Mouse (Mus musculus): ENCODE measurements at regions not wholly inside any gene's neighbourhood (a gene's known extent, or its start where the extent isn't known, plus 50 kb on each side); places are given as distances from the start of the nearest gene placed in this dataset.

- Histone ChIP-seq H3K27ac (replicated peaks) (no peak overlapping the region), H3K9ac (no peak overlapping the region)
- 34% methylated on average over 4 of the region's 4 CpGs for WGBS (ENCODE audit: insufficient replicate concordance)
These were observed 56.2 kb downstream of the Gm26897 start for GRCm38 (mm10) chr5:111789904-111790303.

GRCm38 (mm10) chr5:111790527-111790926 lies 56.8 kb downstream of the Gm26897 start:
- Histone ChIP-seq H3K27me3 (no peaks in the 10 kb centered on the region), H3K9ac (no peak overlapping the region), H3K4me3 (replicated peaks) (no peak overlapping the region), H3K27ac (replicated peaks) (no peak overlapping the region), H3K36me3 (replicated peaks) (no peaks in the 10 kb centered on the region), H3K4me1 (replicated peaks) (no peaks in the 10 kb centered on the region), H3K9me3 (replicated peaks) (no peaks in the 10 kb centered on the region), H3K4me2 (no peak overlapping the region)
- ATAC-seq (ENCODE audit: insufficient read depth), result no peak
- 50% methylated on average over 9 of the region's 9 CpGs for WGBS (ENCODE audit: insufficient replicate concordance)

More at GRCm38 (mm10) chr5:111789904-111790303, 56.2 kb downstream of the Gm26897 start:
- Histone ChIP-seq H3K36me3 (replicated peaks) (no peaks in the 10 kb centered on the region), H3K9me3 (replicated peaks) (no peaks in the 10 kb centered on the region), H3K4me2 (no peak overlapping the region), H3K27me3 (no peaks in the 10 kb centered on the region), H3K4me3 (replicated peaks) (no peak overlapping the region), H3K4me1 (replicated peaks) (no peaks in the 10 kb centered on the region)
- no peak for ATAC-seq (ENCODE audit: insufficient read depth)

GRCm38 (mm10) chr5:111791089-111791561 lies 57.4 kb downstream of the Gm26897 start:
- no peak overlapping the region for H3K27ac ChIP-seq (replicated peaks)
- no peak overlapping the region for H3K4me3 ChIP-seq (replicated peaks)
- no peaks in the 10 kb centered on the region for H3K27me3 ChIP-seq
- H3K9ac ChIP-seq, result no peak overlapping the region
- H3K4me2 ChIP-seq, result no peak overlapping the region
- ATAC-seq (ENCODE audit: insufficient read depth), result no peak
- H3K9me3 ChIP-seq (replicated peaks), result no peaks in the 10 kb centered on the region
- no peaks in the 10 kb centered on the region for H3K4me1 ChIP-seq (replicated peaks)
- H3K36me3 ChIP-seq (replicated peaks), result no peaks in the 10 kb centered on the region
- WGBS (ENCODE audit: insufficient replicate concordance), result 71% methylated on average over 5 of the region's 5 CpGs

- no peak overlapping the region for H3K4me2 ChIP-seq
- H3K4me3 ChIP-seq (replicated peaks), result no peak overlapping the region
- no peak overlapping the region for H3K9ac ChIP-seq
- no peaks in the 10 kb centered on the region for H3K27me3 ChIP-seq
- no peaks in the 10 kb centered on the region for H3K4me1 ChIP-seq (replicated peaks)
- WGBS (ENCODE audit: insufficient replicate concordance), result 70% methylated on average over 14 of the region's 14 CpGs
- no peak overlapping the region for H3K27ac ChIP-seq (replicated peaks)
- no peaks in the 10 kb centered on the region for H3K9me3 ChIP-seq (replicated peaks)
- ATAC-seq (ENCODE audit: insufficient read depth), result no peak
- H3K36me3 ChIP-seq (replicated peaks), result no peaks in the 10 kb centered on the region
These were observed 59.0 kb downstream of the Gm26897 start for GRCm38 (mm10) chr5:111792746-111793145.

- no peaks in the 10 kb centered on the region for H3K4me1 ChIP-seq (replicated peaks)
- ATAC-seq (ENCODE audit: insufficient read depth), result no peak
- no peak overlapping the region for H3K4me3 ChIP-seq (replicated peaks)
- no peak overlapping the region for H3K9ac ChIP-seq
- no peaks in the 10 kb centered on the region for H3K36me3 ChIP-seq (replicated peaks)
- H3K9me3 ChIP-seq (replicated peaks), result no peaks in the 10 kb centered on the region
- no peaks in the 10 kb centered on the region for H3K27me3 ChIP-seq
- 43% methylated on average over 4 of the region's 4 CpGs for WGBS (ENCODE audit: insufficient replicate concordance)
- no peak overlapping the region for H3K4me2 ChIP-seq
- no peak overlapping the region for H3K27ac ChIP-seq (replicated peaks)
These were observed 59.5 kb downstream of the Gm26897 start for GRCm38 (mm10) chr5:111793178-111793577.

- Histone ChIP-seq H3K27ac (replicated peaks) (no peak overlapping the region), H3K4me2 (no peak overlapping the region), H3K4me1 (replicated peaks) (0 out of 2 replicates have a peak, but pooled peaks cover 3% of the 10 kb centered on the region), H3K36me3 (replicated peaks) (no peaks in the 10 kb centered on the region), H3K9me3 (replicated peaks) (no peaks in the 10 kb centered on the region), H3K9ac (no peak overlapping the region), H3K4me3 (replicated peaks) (no peak overlapping the region), H3K27me3 (no peaks in the 10 kb centered on the region)
- 59% methylated on average over 5 of the region's 5 CpGs for WGBS (ENCODE audit: insufficient replicate concordance)
- ATAC-seq (ENCODE audit: insufficient read depth), result no peak
These were observed 63.2 kb downstream of the Gm26897 start for GRCm38 (mm10) chr5:111796889-111797288.

- Histone ChIP-seq H3K4me2 (no peak overlapping the region), H3K27me3 (no peaks in the 10 kb centered on the region), H3K9me3 (replicated peaks) (no peaks in the 10 kb centered on the region), H3K27ac (replicated peaks) (no peak overlapping the region), H3K36me3 (replicated peaks) (no peaks in the 10 kb centered on the region), H3K4me3 (replicated peaks) (no peak overlapping the region), H3K9ac (no peak overlapping the region), H3K4me1 (replicated peaks) (0 out of 2 replicates have a peak, but pooled peaks cover 3% of the 10 kb centered on the region)
- 25% methylated on average over 15 of the region's 15 CpGs for WGBS (ENCODE audit: insufficient replicate concordance)
- no peak for ATAC-seq (ENCODE audit: insufficient read depth)
These were observed 66.1 kb downstream of the Gm26897 start for GRCm38 (mm10) chr5:111799700-111800311.

GRCm38 (mm10) chr5:111800511-111800910 lies 66.8 kb downstream of the Gm26897 start:
- Histone ChIP-seq H3K4me1 (replicated peaks) (0 out of 2 replicates have a peak, but pooled peaks cover 3% of the 10 kb centered on the region), H3K36me3 (replicated peaks) (no peaks in the 10 kb centered on the region), H3K4me3 (replicated peaks) (no peak overlapping the region), H3K9ac (no peak overlapping the region), H3K9me3 (replicated peaks) (no peaks in the 10 kb centered on the region), H3K27ac (replicated peaks) (no peak overlapping the region), H3K4me2 (no peak overlapping the region), H3K27me3 (no peaks in the 10 kb centered on the region)
- WGBS (ENCODE audit: insufficient replicate concordance), result 68% methylated on average over 11 of the region's 11 CpGs
- no peak for ATAC-seq (ENCODE audit: insufficient read depth)

- no peak for ATAC-seq (ENCODE audit: insufficient read depth)
- Histone ChIP-seq H3K9ac (no peak overlapping the region), H3K27ac (replicated peaks) (no peak overlapping the region), H3K36me3 (replicated peaks) (no peaks in the 10 kb centered on the region), H3K9me3 (replicated peaks) (no peaks in the 10 kb centered on the region), H3K4me1 (replicated peaks) (0 out of 2 replicates have a peak, but pooled peaks cover 3% of the 10 kb centered on the region), H3K27me3 (no peaks in the 10 kb centered on the region), H3K4me3 (replicated peaks) (no peak overlapping the region), H3K4me2 (no peak overlapping the region)
- WGBS (ENCODE audit: insufficient replicate concordance), result 22% methylated on average over 2 of the region's 2 CpGs
These were observed 67.3 kb downstream of the Gm26897 start for GRCm38 (mm10) chr5:111801051-111801450.

GRCm38 (mm10) chr5:111804542-111804941 lies 70.8 kb downstream of the Gm26897 start:
- H3K27ac ChIP-seq (replicated peaks), result no peak overlapping the region
- H3K9ac ChIP-seq, result no peak overlapping the region
- 39% methylated on average over 6 of the region's 6 CpGs for WGBS (ENCODE audit: insufficient replicate concordance)

GRCm38 (mm10) chr5:111805150-111805549 lies 71.4 kb downstream of the Gm26897 start:
- 39% methylated on average over 7 of the region's 7 CpGs for WGBS (ENCODE audit: insufficient replicate concordance)
- Histone ChIP-seq H3K9me3 (replicated peaks) (no peaks in the 10 kb centered on the region), H3K4me3 (replicated peaks) (no peak overlapping the region), H3K27ac (replicated peaks) (no peak overlapping the region), H3K27me3 (no peaks in the 10 kb centered on the region), H3K4me2 (no peak overlapping the region), H3K4me1 (replicated peaks) (no peaks in the 10 kb centered on the region), H3K9ac (no peak overlapping the region), H3K36me3 (replicated peaks) (no peaks in the 10 kb centered on the region)
- ATAC-seq (ENCODE audit: insufficient read depth), result no peak

More at GRCm38 (mm10) chr5:111804542-111804941, 70.8 kb downstream of the Gm26897 start:
- no peak overlapping the region for H3K4me2 ChIP-seq
- no peaks in the 10 kb centered on the region for H3K9me3 ChIP-seq (replicated peaks)
- H3K36me3 ChIP-seq (replicated peaks), result no peaks in the 10 kb centered on the region
- H3K27me3 ChIP-seq, result no peaks in the 10 kb centered on the region
- H3K4me3 ChIP-seq (replicated peaks), result no peak overlapping the region
- H3K4me1 ChIP-seq (replicated peaks), result no peaks in the 10 kb centered on the region
- ATAC-seq (ENCODE audit: insufficient read depth), result no peak

GRCm38 (mm10) chr5:111805761-111806191 lies 72.1 kb downstream of the Gm26897 start:
- WGBS (ENCODE audit: insufficient replicate concordance), result 26% methylated on average over 17 of the region's 17 CpGs

More at GRCm38 (mm10) chr5:111805761-111806191, 72.1 kb downstream of the Gm26897 start:
- Histone ChIP-seq H3K27ac (replicated peaks) (no peak overlapping the region), H3K9me3 (replicated peaks) (no peaks in the 10 kb centered on the region), H3K27me3 (no peaks in the 10 kb centered on the region), H3K4me3 (replicated peaks) (no peak overlapping the region), H3K9ac (no peak overlapping the region), H3K4me1 (replicated peaks) (no peaks in the 10 kb centered on the region), H3K36me3 (replicated peaks) (no peaks in the 10 kb centered on the region), H3K4me2 (no peak overlapping the region)
- ATAC-seq (ENCODE audit: insufficient read depth), result no peak
